ENCODE assay signal across 24 mouse cellular contexts in the genomic region with DNA sequence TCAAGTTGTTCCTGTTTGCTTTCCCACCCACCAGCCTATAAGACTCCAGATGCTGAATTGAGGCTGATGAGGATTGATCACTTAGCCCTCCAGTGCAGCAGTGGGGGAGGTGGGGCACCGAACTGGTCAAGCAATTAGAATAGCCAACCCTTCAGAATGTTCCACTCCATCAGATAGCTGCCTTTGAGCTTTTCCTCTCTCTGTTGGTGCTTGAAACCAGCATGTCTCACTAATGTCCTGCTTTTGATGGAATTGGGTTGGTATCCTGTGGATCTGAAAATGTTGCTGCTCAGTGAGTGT.
"Had no signal": no experiment of that assay in that cellular context is flagged by ENCODE, and none has a peak within 500 bp of the region (broad histone marks: within the 10 kb centered on the region; RNA-seq: fewer than 3 reads in every experiment).

No protein-coding gene starts in this region.

- H3K9ac ChIP-seq: limb, embryonic 13.5 days; liver, embryonic 12.5 days; liver, embryonic 15.5 days; lung, embryonic 15.5 days; midbrain, embryonic 13.5 days had no signal

- H3K36me3 ChIP-seq: limb, embryonic 10.5 days; limb, embryonic 13.5 days; liver, embryonic 12.5 days; liver, embryonic 15.5 days; lung, embryonic 15.5 days; midbrain, embryonic 10.5 days; midbrain, embryonic 13.5 days had no signal

- H3K27ac ChIP-seq: layer of hippocampus, adult 2 months; limb, embryonic 10.5 days; limb, embryonic 13.5 days; liver, embryonic 12.5 days; liver, embryonic 15.5 days; lung, embryonic 15.5 days; midbrain, embryonic 10.5 days; midbrain, embryonic 13.5 days; stomach, postnatal 0 days had no signal

- H3K9me3 ChIP-seq: limb, embryonic 10.5 days; limb, embryonic 13.5 days; liver, embryonic 12.5 days; liver, embryonic 15.5 days; lung, embryonic 15.5 days; megakaryocyte, embryonic 14.5 days; midbrain, embryonic 10.5 days; midbrain, embryonic 13.5 days had no signal

- H3K4me3 ChIP-seq: layer of hippocampus, adult 2 months; limb, embryonic 10.5 days; limb, embryonic 13.5 days; liver, embryonic 12.5 days; liver, embryonic 15.5 days; lung, embryonic 15.5 days; megakaryocyte, embryonic 14.5 days; midbrain, embryonic 10.5 days; midbrain, embryonic 13.5 days; myocyte had no signal

- DNase-seq: kidney, postnatal 14 days; layer of hippocampus, adult 9-11 months; liver; lung, adult 18-20 months; lung, postnatal 10 days; lung, postnatal 36 days; right cerebral cortex, adult 18-20 months; right cerebral cortex, postnatal 14 days; right cerebral cortex, postnatal 4 days; thymus, adult 2 months; thymus, postnatal 14 days; thymus, postnatal 4 days had no signal

- H3K4me2 ChIP-seq: limb, embryonic 13.5 days; liver, embryonic 12.5 days; liver, embryonic 15.5 days; lung, embryonic 15.5 days; midbrain, embryonic 13.5 days had no signal

- ATAC-seq: liver, embryonic 12.5 days; midbrain, embryonic 13.5 days; midbrain, embryonic 16.5 days had no signal

- H3K27me3 ChIP-seq: liver, embryonic 12.5 days; liver, embryonic 15.5 days; lung, embryonic 15.5 days; megakaryocyte, embryonic 14.5 days; midbrain, embryonic 13.5 days had no signal

- H3K4me1 ChIP-seq: liver, embryonic 12.5 days; liver, embryonic 15.5 days; lung, embryonic 15.5 days; megakaryocyte, embryonic 14.5 days; midbrain, embryonic 10.5 days; midbrain, embryonic 13.5 days had no signal
